Mouse (Mus musculus): ENCODE data around the gene Vsir.

The Vsir gene

DNA sequence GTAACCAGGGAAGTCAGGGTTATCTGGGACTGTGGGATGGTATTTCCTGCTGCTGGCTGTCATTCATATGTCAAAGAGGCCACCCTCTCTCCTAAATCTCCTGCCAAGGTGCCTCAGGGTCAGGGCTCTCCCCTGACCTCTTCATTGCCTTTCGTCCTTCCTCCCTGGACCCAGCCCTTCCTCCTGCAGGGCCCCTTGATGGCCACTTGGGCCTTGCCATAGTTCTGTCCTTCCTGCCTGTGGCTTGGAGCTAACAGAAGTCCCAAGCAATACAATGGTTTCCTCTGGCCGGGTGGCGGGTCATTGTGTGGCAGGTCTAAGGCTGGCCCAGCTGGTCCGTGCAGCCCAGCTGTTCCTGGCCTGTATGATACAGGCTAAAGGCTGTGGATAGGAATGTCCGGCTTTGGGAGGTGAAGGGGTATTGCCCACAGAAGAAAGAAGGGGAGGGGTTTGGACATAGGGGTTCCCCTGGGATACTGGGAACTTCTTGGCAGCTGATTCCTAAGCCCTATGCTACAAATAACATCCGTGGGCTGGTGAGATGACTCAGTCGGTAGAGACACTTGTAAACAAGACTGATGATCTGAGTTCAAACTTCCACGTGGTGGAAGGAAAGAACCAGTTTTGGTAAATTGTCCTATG is 27.4 kb downstream of the Vsir start:
- in situ Hi-C loops (cut with MboI; ENCODE audit: unreplicated experiment in 2 of 2) = loop anchor here in 1 of 2 experiments (25.0 kb wide), 1 partner anchor 1313 kb away; the partner anchor contains the start of genes Sar1a and Tysnd1

DNA sequence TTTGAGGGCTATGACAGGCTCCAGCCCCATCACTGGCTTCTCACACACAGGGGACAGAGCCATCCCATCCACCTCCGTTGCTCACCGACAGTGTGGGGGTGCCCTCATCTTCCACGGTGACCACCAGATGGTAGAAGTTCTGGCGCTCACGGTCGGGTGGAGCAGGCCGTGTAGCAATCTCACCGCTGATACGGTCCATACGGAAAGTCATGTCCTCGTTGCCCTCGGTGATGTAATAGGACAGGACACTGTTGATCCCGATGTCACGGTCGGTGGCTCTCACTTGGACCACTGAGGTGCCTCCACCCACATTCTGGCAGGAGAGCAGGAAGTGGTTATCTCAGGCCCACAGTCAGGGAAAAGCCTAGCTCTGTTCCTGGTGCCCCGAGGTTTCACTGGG is 30.1 kb downstream of the Vsir start:
- in situ Hi-C loops (cut with MboI; ENCODE audit: unreplicated experiment in 2 of 2) = loop anchor here in 1 of 2 experiments (25.0 kb wide), 1 partner anchor 489 kb away; the partner anchor contains the start of gene Dnajb12

GRCm38 (mm10) chr10:60379419-60379957 is 32.8 kb downstream of the Vsir start:
- in situ Hi-C loops (cut with MboI; ENCODE audit: unreplicated experiment in 2 of 2) = loop anchor here in 1 of 2 experiments (25.0 kb wide), 1 partner anchor 492 kb away; the partner anchor contains the start of gene Dnajb12

DNA sequence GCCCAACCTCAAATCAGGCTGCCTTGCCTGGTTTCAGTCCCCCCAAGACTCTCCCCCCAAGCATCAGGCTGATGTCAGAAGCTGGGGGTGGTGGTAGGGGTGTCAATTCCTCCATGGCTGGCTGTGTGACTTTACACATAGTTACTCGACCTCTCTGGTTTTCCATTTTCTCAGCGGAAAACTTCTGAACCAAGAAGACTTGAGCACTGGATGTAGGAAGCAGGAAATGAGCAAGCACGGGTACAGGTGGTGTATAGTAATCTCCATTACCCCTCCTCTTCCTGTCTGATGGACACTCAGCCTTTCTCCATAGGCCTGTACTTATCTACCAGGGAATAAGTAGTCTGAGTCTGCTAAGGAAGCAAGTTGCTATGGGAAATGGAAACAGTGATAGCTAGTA is 33.6 kb downstream of the Vsir start:
- in situ Hi-C loops (cut with MboI; ENCODE audit: unreplicated experiment in 2 of 2) = loop anchor here in 1 of 2 experiments (25.0 kb wide), 1 partner anchor 493 kb away; the partner anchor contains the start of gene Dnajb12

DNA sequence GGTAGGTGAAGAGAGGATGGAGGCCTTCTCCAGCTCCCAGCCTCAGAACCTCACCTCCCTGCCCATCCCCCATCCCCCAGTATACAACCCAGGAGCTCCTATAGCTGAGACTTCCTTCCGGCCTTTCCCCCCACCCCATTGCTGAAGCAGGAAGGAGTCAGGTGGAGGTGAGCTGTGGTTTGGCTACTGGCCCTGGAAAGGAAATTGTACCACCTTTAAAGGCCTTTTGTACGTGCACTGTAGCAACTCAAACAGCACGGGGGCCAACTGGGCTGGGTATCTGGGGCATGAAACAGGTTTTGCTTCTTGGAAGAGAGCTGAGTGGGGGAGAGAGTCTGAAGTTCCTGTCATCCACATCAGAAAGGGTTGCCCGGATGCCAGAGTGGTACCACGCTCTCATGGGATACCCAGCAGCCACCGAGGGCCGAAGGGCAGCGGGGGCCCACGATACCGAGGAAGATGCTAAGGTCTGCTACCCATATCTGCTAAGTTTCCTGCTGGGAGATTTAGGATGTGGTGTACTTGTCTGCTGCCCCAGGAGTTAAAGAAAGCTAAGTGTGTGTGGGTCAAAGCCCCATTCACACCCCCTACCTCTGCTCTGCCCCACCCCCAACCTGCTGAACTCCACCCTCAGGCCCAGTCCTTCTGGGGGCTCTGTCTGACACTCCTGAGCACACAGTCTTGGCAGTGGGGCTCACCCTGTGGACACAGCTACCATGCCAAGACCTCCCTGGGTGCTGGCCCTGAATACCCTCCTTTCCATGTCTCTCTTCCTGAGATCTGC is 34.7 kb downstream of the Vsir start:
- in situ Hi-C loops (cut with MboI; ENCODE audit: unreplicated experiment in 2 of 2) = loop anchor here in 1 of 2 experiments (25.0 kb wide), 1 partner anchor 494 kb away; the partner anchor contains the start of gene Dnajb12

DNA sequence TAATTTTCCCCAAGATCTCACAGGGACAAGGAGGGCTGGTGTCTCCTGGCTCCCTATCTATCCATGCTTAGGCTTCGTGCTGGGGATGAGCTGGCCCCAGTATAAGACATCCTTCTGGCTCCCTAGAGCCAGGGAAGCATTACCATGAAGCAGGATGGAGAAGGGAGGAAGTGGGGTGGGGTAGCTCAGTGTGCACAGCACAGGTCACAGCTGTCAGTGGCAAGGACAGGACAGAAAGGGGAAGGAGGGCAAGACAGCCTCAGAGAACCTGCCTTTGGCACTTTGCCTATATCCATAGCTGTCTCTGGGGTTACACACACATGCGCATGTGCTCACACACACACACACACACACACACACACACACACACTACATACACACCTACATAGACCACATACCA is 41.7 kb downstream of the Vsir start:
- in situ Hi-C loops (cut with MboI; ENCODE audit: unreplicated experiment in 2 of 2) = loop anchor here in 1 of 2 experiments (25.0 kb wide), 1 partner anchor 501 kb away; the partner anchor contains the start of gene Dnajb12

DNA sequence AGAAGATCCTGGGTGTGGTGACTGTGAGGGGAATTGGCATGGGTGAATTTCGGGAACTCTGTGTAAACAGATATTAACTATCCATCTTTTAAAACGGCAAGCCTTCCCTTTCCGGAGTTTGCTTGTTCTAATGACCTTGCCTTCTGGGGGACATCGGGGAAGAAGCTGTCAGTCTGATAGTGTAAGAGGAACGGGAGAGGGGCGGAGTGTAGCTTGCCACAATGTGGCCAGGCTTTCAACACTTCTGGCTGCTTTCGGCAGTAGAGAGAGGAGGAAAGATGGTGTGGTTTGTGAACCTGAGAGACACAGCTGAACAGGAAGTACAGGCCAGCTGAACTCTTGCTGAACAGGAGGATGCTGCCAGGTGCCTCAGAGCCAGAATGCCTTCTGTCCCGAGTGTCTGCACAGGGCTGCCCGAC is 42.8 kb downstream of the Vsir start:
- in situ Hi-C loops (cut with MboI; ENCODE audit: unreplicated experiment in 2 of 2) = loop anchor here in 1 of 2 experiments (25.0 kb wide), 1 partner anchor 502 kb away; the partner anchor contains the start of gene Dnajb12

- in situ Hi-C loops (cut with MboI; ENCODE audit: unreplicated experiment in 2 of 2) = loop anchor here (5.0 to 25.0 kb wide), 4 partner anchors 43 to 506 kb away; partner anchors contain the start of genes Dnajb12 (in 1 of the 2) and Vsir (in 1 of the 2)
Measured at GRCm38 (mm10) chr10:60390177-60390903, 43.7 kb downstream of the Vsir start.

- in situ Hi-C loops (cut with MboI; ENCODE audit: unreplicated experiment in 2 of 2) = loop anchor here (5.0 to 25.0 kb wide), 4 partner anchors 44 to 506 kb away; partner anchors contain the start of genes Dnajb12 (in 1 of the 2) and Vsir (in 1 of the 2)
Measured at GRCm38 (mm10) chr10:60390904-60391420, 44.3 kb downstream of the Vsir start.

DNA sequence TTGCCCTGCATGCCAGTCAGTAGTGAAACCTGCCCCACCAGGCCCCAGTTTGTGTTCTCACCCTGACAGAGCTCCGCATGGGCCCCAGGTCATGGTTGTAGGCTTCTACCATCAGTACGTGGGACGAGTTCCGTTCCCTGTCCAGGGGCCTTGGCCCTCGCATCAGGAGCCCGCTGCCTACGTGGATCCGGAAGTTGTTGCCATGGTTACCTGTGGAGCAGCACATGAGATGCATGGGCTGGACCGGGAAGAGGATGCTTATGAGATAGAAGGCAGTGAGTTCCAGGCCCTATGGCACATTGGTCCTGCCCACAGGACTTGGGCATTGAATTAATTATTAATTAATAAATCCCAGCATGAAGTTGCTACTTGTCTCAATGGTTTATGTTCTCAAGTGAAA is 45.0 kb downstream of the Vsir start:
- in situ Hi-C loops (cut with MboI; ENCODE audit: unreplicated experiment in 2 of 2) = loop anchor here (5.0 to 25.0 kb wide), 4 partner anchors 44 to 507 kb away; partner anchors contain the start of genes Dnajb12 (in 1 of the 2) and Vsir (in 1 of the 2)

- in situ Hi-C loops (cut with MboI; ENCODE audit: unreplicated experiment in 2 of 2) = loop anchor here (5.0 to 25.0 kb wide), 6 partner anchors 48 to 510 kb away; partner anchors contain the start of genes Vsir (in 2 of the 2) and Dnajb12 (in 1 of the 2)
Measured at GRCm38 (mm10) chr10:60394936-60395335, 48.3 kb downstream of the Vsir start.

DNA sequence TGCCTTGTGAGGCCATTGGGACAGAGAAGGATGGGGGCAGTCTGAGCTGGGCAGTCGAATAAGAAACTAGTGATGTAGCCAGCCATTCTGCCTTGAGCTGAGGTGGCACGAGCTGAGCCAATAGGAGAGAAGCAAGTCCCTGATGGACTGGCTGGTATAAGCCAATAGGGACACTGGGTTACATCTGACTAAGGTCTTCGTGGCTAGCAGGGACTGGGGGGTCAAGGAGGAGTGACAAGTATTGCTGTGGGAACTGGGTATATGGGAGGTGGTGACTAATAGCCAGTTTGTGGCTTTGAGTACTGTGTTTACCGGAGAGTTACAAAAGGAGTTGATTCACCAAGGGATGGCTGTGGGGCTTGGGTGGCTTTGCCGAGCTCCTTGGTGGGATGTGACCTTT is 49.0 kb downstream of the Vsir start:
- in situ Hi-C loops (cut with MboI; ENCODE audit: unreplicated experiment in 2 of 2) = loop anchor here (5.0 to 25.0 kb wide), 6 partner anchors 48 to 511 kb away; partner anchors contain the start of genes Dnajb12 (in 1 of the 2) and Vsir (in 1 of the 2)

DNA sequence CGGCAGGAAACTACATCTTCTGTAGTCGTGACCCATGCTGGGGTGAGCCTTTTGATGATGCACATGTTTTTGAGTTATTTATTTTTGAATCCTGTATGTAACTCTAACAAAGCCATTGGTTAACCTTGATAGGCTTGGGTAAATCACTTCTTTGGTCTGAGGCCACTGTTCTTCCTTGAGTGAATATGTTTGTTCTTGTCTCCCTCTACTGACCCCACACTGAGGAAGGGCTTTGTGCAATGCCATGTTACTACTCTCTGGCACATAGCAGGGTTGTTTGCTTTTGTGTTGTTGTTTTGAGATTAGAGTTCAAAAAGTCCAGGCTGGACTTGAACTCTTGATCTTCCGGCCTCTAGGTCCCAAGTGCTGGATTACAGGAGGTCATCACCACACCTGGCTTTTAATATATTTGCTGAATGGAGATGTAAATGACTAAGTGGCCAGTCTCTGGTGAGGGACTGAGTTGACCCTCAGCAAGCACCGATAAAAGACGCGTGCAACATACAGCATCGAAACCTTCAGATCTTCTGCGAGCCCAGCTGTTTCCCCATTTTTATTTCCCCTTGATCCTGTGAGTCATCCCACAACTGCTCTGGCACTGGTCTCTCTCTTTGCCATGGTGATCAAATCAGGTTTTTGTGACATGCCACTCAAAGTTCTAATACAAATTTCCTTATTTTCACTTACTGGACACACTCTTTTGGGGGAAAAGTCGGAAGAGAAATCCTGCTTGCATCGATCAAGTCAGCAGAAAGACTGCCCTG is 51.6 kb downstream of the Vsir start:
- in situ Hi-C loops (cut with MboI; ENCODE audit: unreplicated experiment in 2 of 2) = loop anchor here (5.0 to 25.0 kb wide), 6 partner anchors 51 to 513 kb away; partner anchors contain the start of genes Dnajb12 (in 1 of the 2) and Vsir (in 1 of the 2)

DNA sequence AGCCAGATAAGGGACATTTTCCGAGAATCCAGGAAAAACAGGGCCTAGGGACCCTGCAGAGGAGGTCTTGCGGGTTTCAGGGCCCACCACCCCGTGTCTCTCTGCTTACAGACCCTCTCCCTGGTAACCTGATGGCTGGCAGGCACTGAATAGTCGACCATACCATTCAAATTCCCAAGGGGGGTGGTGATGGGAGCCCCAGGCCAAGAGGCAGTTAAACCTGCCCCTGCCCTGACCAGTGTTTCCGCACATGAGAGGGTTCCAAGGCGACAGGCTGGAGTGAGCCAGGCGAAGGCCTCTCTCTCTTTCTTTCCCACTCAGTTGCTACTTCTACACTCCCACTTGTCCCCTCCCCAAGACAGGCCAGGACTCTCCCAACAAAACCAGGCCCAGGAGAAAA is 52.8 kb downstream of the Vsir start, which contains the start of gene Gm17455:
Gene Gm17455, plus strand, starts transcription at position 278 of the 400 bp plus-strand sequence.
- in situ Hi-C loops (cut with MboI; ENCODE audit: unreplicated experiment in 2 of 2) = loop anchor here (5.0 to 25.0 kb wide), 6 partner anchors 52 to 515 kb away; partner anchors contain the start of genes Dnajb12 (in 1 of the 2) and Vsir (in 1 of the 2)

DNA sequence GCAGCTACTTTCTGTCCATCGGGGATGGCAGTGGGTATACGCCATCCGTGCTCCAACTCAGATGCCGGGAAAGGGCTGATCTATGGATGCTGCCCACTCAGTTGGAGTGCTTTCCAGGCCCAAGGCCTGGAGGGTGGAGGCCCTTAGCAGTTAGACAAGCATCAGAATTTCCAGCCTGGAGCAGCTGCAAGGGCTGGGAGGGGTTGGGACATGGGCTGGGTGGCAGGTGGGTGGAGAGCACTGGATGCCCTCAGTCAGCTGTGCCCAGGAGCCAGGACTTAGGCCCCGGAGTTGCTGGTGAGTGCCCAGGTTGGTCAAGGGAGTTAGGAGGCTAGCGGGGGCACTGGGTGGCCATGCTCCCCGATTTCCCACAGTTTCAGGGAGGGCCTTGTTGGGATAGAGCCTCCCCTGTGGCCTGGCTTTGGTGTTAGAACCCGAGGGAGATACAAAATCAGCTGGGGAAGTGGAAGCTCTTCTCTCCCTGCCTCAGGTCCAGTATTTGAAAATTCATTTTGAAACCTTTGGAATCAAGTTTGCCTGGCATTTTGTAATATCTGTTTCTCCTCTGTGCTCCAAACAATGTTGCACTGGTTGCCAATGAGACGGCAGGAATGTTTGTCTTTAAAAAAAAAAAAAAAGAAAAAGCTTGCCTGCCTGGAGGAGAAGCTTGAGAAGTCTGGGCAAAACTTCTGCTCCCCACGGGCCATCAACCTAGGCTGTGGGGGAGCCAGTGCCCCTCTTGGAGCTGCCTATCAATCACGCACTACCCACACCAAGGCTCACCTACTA is 54.0 kb downstream of the Vsir start:
- in situ Hi-C loops (cut with MboI; ENCODE audit: unreplicated experiment in 2 of 2) = loop anchor here in 1 of 2 experiments (10.0 kb wide), 1 partner anchor 654 kb away; no protein-coding TSS in a partner anchor

GRCm38 (mm10) chr10:60405460-60406177 is 59.0 kb downstream of the Vsir start:
- in situ Hi-C loops (cut with MboI; ENCODE audit: unreplicated experiment in 2 of 2) = loop anchor here (5.0 to 10.0 kb wide), 3 partner anchors 352 to 649 kb away; no protein-coding TSS in a partner anchor

DNA sequence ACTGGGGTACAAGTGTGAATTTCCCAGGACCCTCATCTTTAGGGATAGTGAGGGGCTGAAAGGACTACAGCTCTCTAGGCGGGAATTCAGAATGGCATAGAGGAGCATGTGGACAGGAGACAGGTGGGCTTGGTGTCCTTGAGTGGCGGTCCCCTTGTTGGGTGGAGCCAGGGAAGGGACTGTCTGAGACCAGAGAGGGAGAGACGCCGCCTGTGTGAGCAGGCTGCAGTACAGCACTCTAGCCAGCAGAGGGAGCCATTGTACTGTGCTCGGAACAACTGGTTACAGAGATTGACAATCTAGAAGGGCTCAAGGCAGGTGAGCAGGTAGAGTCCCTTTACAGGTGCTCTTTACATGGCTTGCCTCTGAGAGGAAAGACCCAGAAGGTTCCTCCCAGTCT is 61.2 kb downstream of the Vsir start:
- in situ Hi-C loops (cut with MboI; ENCODE audit: unreplicated experiment in 2 of 2) = loop anchor here (5.0 to 10.0 kb wide), 3 partner anchors 349 to 647 kb away; no protein-coding TSS in a partner anchor
